Mouse (Mus musculus): ENCODE measurements at regions not wholly inside any gene's neighbourhood (a gene's known extent, or its start where the extent isn't known, plus 50 kb on each side); places are given as distances from the start of the nearest gene placed in this dataset.

DNA sequence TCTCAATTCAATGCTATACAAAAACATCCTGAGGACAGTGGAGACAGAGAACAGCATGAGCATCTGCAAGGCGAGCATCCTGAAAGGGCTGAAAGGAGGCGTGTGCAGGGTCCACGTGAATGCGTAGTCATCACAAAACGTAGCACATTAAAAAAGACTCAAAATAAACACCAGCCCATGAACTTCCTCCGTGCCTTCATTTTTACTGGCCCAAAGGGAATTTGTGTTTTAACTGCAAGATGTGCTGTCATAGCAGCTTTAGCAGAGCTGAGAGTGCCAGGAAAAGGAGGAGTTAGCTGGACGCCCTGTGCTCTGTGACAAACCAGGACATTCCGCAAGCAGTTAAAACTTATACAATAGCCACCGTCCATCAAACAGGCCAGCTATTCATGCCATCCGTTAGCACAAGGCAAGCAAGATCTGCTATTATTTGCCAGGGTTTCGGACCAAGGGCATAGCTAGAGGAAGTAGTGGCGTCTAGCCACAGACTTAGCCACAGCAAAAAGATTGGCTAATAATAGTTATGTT is 92.9 kb upstream of the Stmnd1 start:
- peaks cover 15% of the 10 kb centered on the region for H3K4me1 ChIP-seq (replicated peaks; ENCODE audit: control insufficient read depth, insufficient read depth, low read length)
- H3K4me3 ChIP-seq (replicated peaks; ENCODE audit: low read length): 0 out of 2 replicates have a peak overlapping the region, but pooled peaks have one; percentile 4
- H3K4me2 ChIP-seq (replicated peaks): peak overlapping the region; percentile 41
- no peaks in the 10 kb centered on the region for H3K9me3 ChIP-seq (ENCODE audit: control insufficient read depth, low read length)
- no peak for ATAC-seq (ENCODE audit: low FRiP score)
- no peak overlapping the region for H3K9ac ChIP-seq
- no peaks in the 10 kb centered on the region for H3K27me3 ChIP-seq (ENCODE audit: control insufficient read depth, insufficient read depth, low read length)
- peak overlapping the region; percentile 45; the same call in 1 of the 2 replicates for H3K27ac ChIP-seq
- 5% methylated on average over 12 of the region's 12 CpGs for WGBS
- DNase-seq (ENCODE audit: low spot score): no peak
- H3K36me3 ChIP-seq (replicated peaks; ENCODE audit: control insufficient read depth, insufficient read depth): no peaks in the 10 kb centered on the region

DNA sequence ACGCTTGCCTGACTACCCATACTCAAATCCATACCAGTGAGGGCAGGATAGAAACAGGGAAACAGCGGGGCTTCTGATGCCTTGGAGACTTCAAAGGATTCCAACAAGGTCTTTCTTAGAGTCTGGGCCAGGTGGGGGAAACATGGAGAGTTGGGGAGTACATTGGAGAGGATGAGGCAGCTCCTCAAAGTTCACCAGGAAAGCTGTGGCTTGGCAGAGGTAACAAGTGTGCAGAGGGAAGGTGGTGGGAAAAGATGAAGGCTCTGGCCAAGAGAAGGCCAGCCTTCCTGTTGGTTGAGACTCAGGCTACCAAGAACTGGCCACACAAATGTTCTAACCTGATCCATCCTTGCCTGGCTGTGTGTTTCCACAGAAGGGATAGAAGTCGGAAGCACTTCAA is 93.6 kb upstream of the Stmnd1 start:
- Histone ChIP-seq H3K4me2 (replicated peaks) (no peak overlapping the region), H3K27me3 (ENCODE audit: control insufficient read depth, insufficient read depth, low read length) (no peaks in the 10 kb centered on the region), H3K4me1 (replicated peaks; ENCODE audit: control insufficient read depth, insufficient read depth, low read length) (peaks cover 15% of the 10 kb centered on the region), H3K9me3 (ENCODE audit: control insufficient read depth, low read length) (no peaks in the 10 kb centered on the region), H3K36me3 (replicated peaks; ENCODE audit: control insufficient read depth, insufficient read depth) (no peaks in the 10 kb centered on the region), H3K27ac (no peak overlapping the region), H3K9ac (no peak overlapping the region), H3K4me3 (replicated peaks; ENCODE audit: low read length) (no peak overlapping the region)
- WGBS: 79% methylated on average over 3 of the region's 3 CpGs
- ATAC-seq (ENCODE audit: low FRiP score): no peak
- no peak for DNase-seq (ENCODE audit: low spot score)

DNA sequence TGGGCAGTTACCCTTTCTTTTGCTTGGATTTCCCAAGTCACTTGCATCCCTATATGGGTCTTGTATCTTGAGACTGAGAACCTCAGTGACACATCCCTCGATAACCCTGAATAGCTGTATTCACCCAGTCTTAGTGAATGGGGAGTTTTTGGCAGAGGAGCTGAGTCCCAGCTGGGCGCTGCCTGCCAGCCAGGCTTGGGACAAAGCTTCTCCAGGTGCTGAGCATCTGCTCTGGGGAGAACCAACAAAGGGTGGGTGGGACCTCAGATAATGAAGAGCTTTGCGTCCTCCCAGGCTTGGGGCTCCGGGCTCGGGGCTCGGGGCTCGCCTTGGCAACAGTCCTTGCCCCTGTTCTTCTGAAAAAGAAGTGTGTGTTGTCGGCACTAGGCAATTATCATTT is 100.4 kb upstream of the Stmnd1 start:
- no peak overlapping the region for H3K9ac ChIP-seq
- DNase-seq (ENCODE audit: low spot score) (no peak), ATAC-seq (ENCODE audit: low FRiP score) (peak; percentile 27; the same call in 1 of the 2 replicates)
- WGBS: 14% methylated on average over 8 of the region's 8 CpGs
- H3K4me2 ChIP-seq (replicated peaks): no peak overlapping the region
- no peaks in the 10 kb centered on the region for H3K27me3 ChIP-seq (ENCODE audit: control insufficient read depth, insufficient read depth, low read length)
- H3K4me1 ChIP-seq (replicated peaks; ENCODE audit: control insufficient read depth, insufficient read depth, low read length): 0 out of 2 replicates have a peak, but pooled peaks cover 3% of the 10 kb centered on the region
- H3K27ac ChIP-seq: peak overlapping the region; percentile 15; the same call in 1 of the 2 replicates
- H3K9me3 ChIP-seq (ENCODE audit: control insufficient read depth, low read length): no peaks in the 10 kb centered on the region
- no peak overlapping the region for H3K4me3 ChIP-seq (replicated peaks; ENCODE audit: low read length)
- no peaks in the 10 kb centered on the region for H3K36me3 ChIP-seq (replicated peaks; ENCODE audit: control insufficient read depth, insufficient read depth)

- Histone ChIP-seq H3K9me3 (ENCODE audit: control insufficient read depth, low read length) (peaks cover 4% of the 10 kb centered on the region), H3K27me3 (ENCODE audit: control insufficient read depth, insufficient read depth, low read length) (no peaks in the 10 kb centered on the region), H3K4me2 (replicated peaks) (peak overlapping the region; percentile 42), H3K4me1 (replicated peaks; ENCODE audit: control insufficient read depth, insufficient read depth, low read length) (no peaks in the 10 kb centered on the region; the same call in 1 of the 2 replicates), H3K9ac (peak overlapping the region; percentile 37; the same call in 1 of the 2 replicates), H3K4me3 (replicated peaks; ENCODE audit: low read length) (peak overlapping the region; percentile 12; the same call in 1 of the 2 replicates), H3K36me3 (replicated peaks; ENCODE audit: control insufficient read depth, insufficient read depth) (no peaks in the 10 kb centered on the region), H3K27ac (no peak overlapping the region)
- DNase-seq (ENCODE audit: low spot score) (peak; percentile 86), ATAC-seq (ENCODE audit: low FRiP score) (peak; percentile 79)
- 1% methylated on average over 10 of the region's 10 CpGs for WGBS
These were observed 111.5 kb upstream of the Stmnd1 start for GRCm38 (mm10) chr13:46162025-46162374.

DNA sequence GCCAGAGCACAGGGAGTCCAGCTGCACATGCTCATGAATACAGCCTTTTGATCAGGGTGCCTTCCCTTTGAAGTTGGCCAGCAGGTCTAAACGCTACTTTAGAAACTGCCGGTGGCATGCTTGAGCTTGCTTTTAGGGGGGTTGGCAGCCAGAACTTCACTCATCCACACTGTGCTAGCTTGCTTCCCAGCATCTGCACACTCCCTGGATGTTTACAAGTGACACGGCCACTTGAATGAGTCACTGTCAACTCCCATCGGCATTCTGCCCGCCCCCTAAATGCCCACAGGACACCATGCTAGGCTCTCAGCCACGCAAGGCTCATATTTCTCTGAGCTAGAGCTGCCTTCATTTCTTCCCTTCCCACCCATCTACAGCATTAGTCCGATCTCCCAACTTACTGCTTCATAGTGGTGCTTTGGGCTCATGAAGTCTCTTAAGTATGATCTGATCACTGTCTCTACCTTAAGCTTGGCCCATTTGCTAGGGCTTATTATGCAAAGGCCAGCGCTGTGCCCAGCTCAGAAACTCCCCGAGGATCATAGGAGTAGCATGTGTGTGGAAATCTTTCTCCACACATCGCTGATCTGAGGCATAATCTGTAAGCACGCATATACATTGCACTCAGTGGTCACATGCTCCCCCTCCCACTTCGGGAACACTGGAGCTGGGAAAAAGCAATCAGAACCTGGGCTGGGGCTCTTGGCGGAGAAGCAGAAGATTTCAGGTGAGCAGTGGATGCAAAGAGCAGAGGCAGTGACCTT is 112.1 kb upstream of the Stmnd1 start:
- peak overlapping the region; percentile 12; the same call in 1 of the 2 replicates for H3K4me3 ChIP-seq (replicated peaks; ENCODE audit: low read length)
- peak overlapping the region; percentile 42 for H3K4me2 ChIP-seq (replicated peaks)
- H3K27ac ChIP-seq: no peak overlapping the region
- H3K9ac ChIP-seq: peak overlapping the region; percentile 37; the same call in 1 of the 2 replicates
- 31% methylated on average over 13 of the region's 13 CpGs for WGBS
- H3K36me3 ChIP-seq (replicated peaks; ENCODE audit: control insufficient read depth, insufficient read depth): no peaks in the 10 kb centered on the region
- ATAC-seq (ENCODE audit: low FRiP score): peak; percentile 68
- DNase-seq (ENCODE audit: low spot score): no peak
- H3K4me1 ChIP-seq (replicated peaks; ENCODE audit: control insufficient read depth, insufficient read depth, low read length): no peaks in the 10 kb centered on the region; the same call in 1 of the 2 replicates
- H3K9me3 ChIP-seq (ENCODE audit: control insufficient read depth, low read length): peaks cover 9% of the 10 kb centered on the region
- no peaks in the 10 kb centered on the region for H3K27me3 ChIP-seq (ENCODE audit: control insufficient read depth, insufficient read depth, low read length)

DNA sequence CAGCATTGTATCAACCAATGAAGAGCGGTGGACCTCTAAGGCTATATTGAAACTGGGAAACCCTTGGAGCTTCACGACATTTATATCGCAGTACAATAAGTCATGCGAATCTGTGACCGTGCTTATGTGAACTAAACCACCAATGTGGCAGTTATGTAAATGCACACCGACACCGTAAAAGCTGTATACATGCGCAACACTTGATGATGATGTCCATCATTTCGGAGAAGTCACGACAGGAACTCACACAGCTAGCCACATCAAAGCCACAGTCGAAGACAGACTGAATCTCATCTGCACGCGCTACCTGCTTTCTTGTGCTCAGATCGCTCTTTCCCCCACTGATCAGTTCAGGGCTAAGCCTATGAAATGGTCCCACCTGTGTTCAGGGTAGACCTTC is 114.2 kb upstream of the Stmnd1 start:
- no peak overlapping the region for H3K4me3 ChIP-seq (replicated peaks; ENCODE audit: low read length)
- WGBS: 96% methylated on average over 14 of the region's 14 CpGs
- ATAC-seq (ENCODE audit: low FRiP score) (no peak), DNase-seq (ENCODE audit: low spot score) (no peak)
- no peak overlapping the region for H3K9ac ChIP-seq
- H3K4me1 ChIP-seq (replicated peaks; ENCODE audit: control insufficient read depth, insufficient read depth, low read length): no peaks in the 10 kb centered on the region; the same call in 1 of the 2 replicates
- peaks cover 9% of the 10 kb centered on the region for H3K9me3 ChIP-seq (ENCODE audit: control insufficient read depth, low read length)
- H3K36me3 ChIP-seq (replicated peaks; ENCODE audit: control insufficient read depth, insufficient read depth): no peaks in the 10 kb centered on the region
- no peak overlapping the region for H3K27ac ChIP-seq
- H3K27me3 ChIP-seq (ENCODE audit: control insufficient read depth, insufficient read depth, low read length): no peaks in the 10 kb centered on the region
- H3K4me2 ChIP-seq (replicated peaks): no peak overlapping the region

DNA sequence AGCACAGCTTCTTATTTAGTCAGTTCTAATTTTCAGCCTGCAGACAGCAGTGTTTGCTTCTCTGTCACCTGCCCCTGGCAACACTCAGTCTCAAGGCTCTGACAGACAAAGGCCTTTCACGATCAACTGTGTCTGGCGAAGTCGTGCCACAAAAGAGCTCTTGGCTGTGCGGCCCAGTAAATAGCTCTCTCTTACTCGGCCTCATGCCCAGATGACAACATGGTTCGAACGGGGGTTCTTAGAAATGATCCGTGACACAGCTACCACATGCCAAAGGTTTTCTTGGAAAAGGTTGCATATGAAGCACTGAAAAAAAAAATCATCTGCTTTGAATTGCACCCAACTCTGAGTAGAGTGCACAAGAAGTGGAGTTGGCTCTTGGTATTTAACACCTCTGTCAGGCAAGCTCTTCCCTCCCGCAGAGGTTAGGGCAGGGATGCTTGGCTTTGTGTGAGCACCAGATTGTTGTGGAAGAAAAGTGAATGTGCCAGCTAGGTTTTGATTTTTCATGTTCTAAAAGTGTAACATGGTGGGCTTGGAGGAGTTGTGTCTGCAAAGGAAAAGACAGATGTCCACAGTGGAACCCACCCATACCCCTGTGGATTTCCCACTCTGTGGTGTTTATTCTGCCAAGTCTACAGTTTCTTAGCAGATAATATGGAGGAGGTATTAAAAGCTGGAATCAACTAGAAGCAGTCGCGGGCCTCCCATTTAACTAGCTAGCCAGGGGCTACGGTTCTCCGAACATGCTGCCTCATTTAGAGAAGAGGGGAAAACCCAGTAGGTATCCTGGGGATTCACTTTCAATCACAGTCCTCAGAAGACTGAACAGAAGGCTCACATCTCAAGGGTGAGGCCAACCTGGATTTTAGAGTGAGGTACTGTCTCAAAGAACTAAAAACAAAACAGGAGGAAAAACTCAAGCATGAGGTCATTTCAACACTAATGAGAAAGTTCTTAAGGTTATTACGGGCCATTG is 120.0 kb upstream of the Stmnd1 start:
- ATAC-seq (ENCODE audit: low FRiP score) (no peak), DNase-seq (ENCODE audit: low spot score) (no peak)
- H3K36me3 ChIP-seq (replicated peaks; ENCODE audit: control insufficient read depth, insufficient read depth): no peaks in the 10 kb centered on the region
- no peak overlapping the region for H3K27ac ChIP-seq
- no peak overlapping the region for H3K4me3 ChIP-seq (replicated peaks; ENCODE audit: low read length)
- peaks cover 9% of the 10 kb centered on the region for H3K9me3 ChIP-seq (ENCODE audit: control insufficient read depth, low read length)
- no peaks in the 10 kb centered on the region for H3K4me1 ChIP-seq (replicated peaks; ENCODE audit: control insufficient read depth, insufficient read depth, low read length)
- WGBS: 72% methylated on average over 14 of the region's 14 CpGs
- no peak overlapping the region for H3K9ac ChIP-seq
- no peaks in the 10 kb centered on the region for H3K27me3 ChIP-seq (ENCODE audit: control insufficient read depth, insufficient read depth, low read length)
- H3K4me2 ChIP-seq (replicated peaks): no peak overlapping the region

DNA sequence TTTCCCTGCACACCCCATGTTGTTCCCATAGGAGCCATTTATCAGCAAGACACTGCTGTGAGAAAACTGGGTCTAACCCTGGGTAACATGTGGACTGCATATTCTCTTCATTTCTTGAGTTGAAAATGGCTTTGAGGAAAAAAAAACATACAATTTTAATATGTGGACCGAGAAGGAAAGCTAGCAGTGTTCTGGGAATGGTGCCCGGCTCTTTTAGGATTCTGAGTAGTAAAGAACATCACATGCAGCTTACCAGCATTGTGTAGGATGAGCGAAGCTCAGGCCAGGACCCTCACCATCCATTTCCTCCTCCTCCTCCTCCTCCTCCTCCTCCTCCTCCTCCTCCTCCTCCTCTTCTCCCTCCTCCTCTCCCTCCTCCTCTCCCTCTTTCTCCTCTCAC is 133.5 kb upstream of the Stmnd1 start:
- H3K36me3 ChIP-seq (replicated peaks; ENCODE audit: control insufficient read depth, insufficient read depth): no peaks in the 10 kb centered on the region
- H3K27me3 ChIP-seq (ENCODE audit: control insufficient read depth, insufficient read depth, low read length): no peaks in the 10 kb centered on the region
- no peak overlapping the region for H3K4me2 ChIP-seq (replicated peaks)
- no peaks in the 10 kb centered on the region for H3K9me3 ChIP-seq (ENCODE audit: control insufficient read depth, low read length)
- DNase-seq (ENCODE audit: low spot score) (no peak), ATAC-seq (ENCODE audit: low FRiP score) (no peak)
- WGBS: 86% methylated on average over 3 of the region's 3 CpGs
- no peak overlapping the region for H3K27ac ChIP-seq
- no peak overlapping the region for H3K4me3 ChIP-seq (replicated peaks; ENCODE audit: low read length)
- no peaks in the 10 kb centered on the region for H3K4me1 ChIP-seq (replicated peaks; ENCODE audit: control insufficient read depth, insufficient read depth, low read length)
- no peak overlapping the region for H3K9ac ChIP-seq

DNA sequence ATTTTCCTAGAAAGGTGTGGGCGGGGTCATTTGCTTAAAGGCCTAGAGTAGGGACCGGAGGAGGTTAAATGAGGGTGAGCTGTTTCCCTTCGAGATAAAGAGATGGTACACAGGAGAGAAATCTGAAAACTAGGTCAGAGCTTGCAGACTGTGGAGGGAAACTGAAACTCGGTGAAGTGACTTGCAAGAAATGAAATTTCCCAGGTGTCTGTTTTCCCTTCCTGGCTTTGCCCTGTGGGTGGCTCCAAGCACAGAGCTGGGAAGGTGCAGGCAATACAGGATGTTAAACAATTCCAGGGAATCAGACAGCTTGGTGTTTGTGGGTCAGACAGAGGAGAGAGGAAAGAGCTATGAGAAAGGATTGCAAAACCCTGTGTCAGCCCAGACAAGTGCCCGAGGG is 134.3 kb upstream of the Stmnd1 start:
- no peak for ATAC-seq (ENCODE audit: low FRiP score)
- no peaks in the 10 kb centered on the region for H3K36me3 ChIP-seq (replicated peaks; ENCODE audit: control insufficient read depth, insufficient read depth)
- H3K9ac ChIP-seq: no peak overlapping the region
- no peaks in the 10 kb centered on the region for H3K4me1 ChIP-seq (replicated peaks; ENCODE audit: control insufficient read depth, insufficient read depth, low read length)
- H3K27me3 ChIP-seq (ENCODE audit: control insufficient read depth, insufficient read depth, low read length): no peaks in the 10 kb centered on the region
- DNase-seq (ENCODE audit: low spot score): no peak
- no peak overlapping the region for H3K4me3 ChIP-seq (replicated peaks; ENCODE audit: low read length)
- no peak overlapping the region for H3K27ac ChIP-seq
- H3K9me3 ChIP-seq (ENCODE audit: control insufficient read depth, low read length): no peaks in the 10 kb centered on the region
- no peak overlapping the region for H3K4me2 ChIP-seq (replicated peaks)
- 88% methylated on average over 5 of the region's 5 CpGs for WGBS
